12 mouse cellular contexts compared by ENCODE assay signal in the genomic region with DNA sequence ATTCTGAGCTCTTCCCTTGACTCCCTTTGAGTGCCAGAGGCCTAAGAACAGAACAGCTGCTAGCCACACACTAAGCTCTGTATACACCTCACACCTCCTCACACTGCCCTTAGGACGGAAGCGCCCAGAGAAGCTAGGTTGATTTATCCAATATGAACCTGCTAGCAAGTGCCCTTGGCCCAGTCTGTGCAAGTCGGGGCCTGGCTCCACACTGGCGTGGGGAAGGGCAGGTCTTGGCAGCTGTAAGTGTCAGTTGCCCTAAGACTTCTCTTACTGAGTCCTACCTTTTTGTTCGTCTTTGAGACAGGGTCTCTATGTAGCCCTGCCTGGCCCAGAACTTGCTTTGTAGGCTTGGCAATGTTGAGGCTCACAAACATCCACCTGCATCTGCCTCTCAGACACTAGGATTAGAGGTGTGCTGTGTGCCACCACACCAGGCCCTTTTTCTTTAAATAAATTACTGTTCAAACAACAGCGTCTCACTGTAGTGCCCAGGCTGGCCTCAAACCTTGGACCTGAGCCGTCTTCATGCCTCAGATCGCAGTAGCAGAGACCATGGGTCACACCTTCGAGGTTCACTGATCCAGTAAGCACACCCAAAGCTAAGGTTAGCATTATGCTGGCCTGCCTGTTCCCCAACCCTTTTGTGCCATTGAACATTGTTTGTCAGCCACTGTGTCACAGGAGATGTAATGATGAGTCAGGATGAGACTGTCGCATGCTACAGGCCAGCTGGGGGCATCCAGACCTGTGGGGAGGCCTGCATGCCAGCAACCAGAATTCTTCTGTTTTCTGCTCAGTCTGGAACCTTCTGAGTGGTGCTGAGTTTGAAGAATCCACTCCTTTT. TPM values are rescaled to one million over a fixed set of nuclear protein-coding genes. Genes with fewer than 3 reads are reported as not detected.
DNase-seq lines count a peak whose midpoint lies in the region; ATAC-seq and TF ChIP-seq lines count a peak whose summit lies in the region.
"Had no signal": no experiment of that assay in that cellular context is flagged by ENCODE, and none has a peak within 500 bp of the region (broad histone marks: within the 10 kb centered on the region; RNA-seq: fewer than 3 reads in every experiment).

No protein-coding gene starts in this region.

- no peak for TF ChIP-seq CTCF in spleen, adult 2 months (IDR thresholded peaks at IDR 0.05; ENCODE audit: extremely low read depth, insufficient read depth, insufficient read length, insufficient replicate concordance)

- H3K79me2 ChIP-seq in myocyte (ENCODE audit: control insufficient read depth, insufficient read depth): peaks cover 85% of the 10 kb centered on the region

- WGBS in hindbrain, embryonic 14.5 days: 91% methylated on average over 10 of the region's 10 CpGs
- WGBS in hindbrain, embryonic 10.5 days: 90% methylated on average over 10 of the region's 10 CpGs
- 84% methylated on average over 10 of the region's 10 CpGs for WGBS in spleen, adult 2 months

- no peak for DNase-seq in hindbrain, embryonic 14.5 days (ENCODE audit: low spot score)
- no peak for DNase-seq in hindbrain, embryonic 10.5 days (ENCODE audit: low spot score)
- DNase-seq in spleen, adult 2 months (ENCODE audit: low read depth in 1 of 2, low spot score in 2 of 2): no peak
- DNase-seq in spleen, postnatal 36 days (ENCODE audit: low spot score in 2 of 2): no peak
- peak; percentile 25 for DNase-seq in kidney, postnatal 10 days
- DNase-seq in testis, postnatal 10 days (ENCODE audit: low spot score): no peak
- DNase-seq: cerebellum, adult 18-20 months; gastrocnemius, postnatal 14 days; midbrain, embryonic 14.5 days had no signal

- ATAC-seq in hindbrain, embryonic 14.5 days (ENCODE audit: low FRiP score): no peak
- ATAC-seq in monocyte, adult 5-6 weeks (replicated peaks; ENCODE audit: insufficient number of reproducible peaks, low FRiP score, low TSS enrichment, poor library complexity, severe bottlenecking): no peak
- ATAC-seq: intestine, postnatal 0 days had no signal

- no peaks in the 10 kb centered on the region; the same call in 1 of the 2 replicates for H3K36me3 ChIP-seq in hindbrain, embryonic 14.5 days (replicated peaks; ENCODE audit: control insufficient read depth, insufficient read depth)
- peaks cover 35% of the 10 kb centered on the region for H3K36me3 ChIP-seq in hindbrain, embryonic 10.5 days
- no peaks in the 10 kb centered on the region for H3K36me3 ChIP-seq in spleen, adult 2 months (ENCODE audit: control insufficient read depth, insufficient read depth, low read length)
- H3K36me3 ChIP-seq in myocyte (ENCODE audit: control insufficient read depth, insufficient read depth): no peaks in the 10 kb centered on the region

- TF ChIP-seq POLR2A in spleen, adult 2 months (IDR thresholded peaks at IDR 0.05; ENCODE audit: low read depth, low read length): no peak
- TF ChIP-seq POLR2A in myocyte (IDR thresholded peaks at IDR 0.05; ENCODE audit: insufficient read length, low read depth): no peak

- H3K9me3 ChIP-seq in hindbrain, embryonic 14.5 days (ENCODE audit: control insufficient read depth, low read length): no peaks in the 10 kb centered on the region
- H3K9me3 ChIP-seq in hindbrain, embryonic 10.5 days: no peaks in the 10 kb centered on the region

- H3K27me3 ChIP-seq in hindbrain, embryonic 14.5 days (ENCODE audit: control insufficient read depth, insufficient read depth, low read length): no peaks in the 10 kb centered on the region
- H3K27me3 ChIP-seq in hindbrain, embryonic 10.5 days (ENCODE audit: insufficient read depth, poor library complexity, severe bottlenecking): no peaks in the 10 kb centered on the region
- H3K27me3 ChIP-seq in spleen, adult 2 months (ENCODE audit: control insufficient read depth, insufficient read depth, low read length): no peaks in the 10 kb centered on the region
- no peaks in the 10 kb centered on the region for H3K27me3 ChIP-seq in myocyte (ENCODE audit: control insufficient read depth, insufficient read depth, insufficient read length)

- H3K4me3 ChIP-seq in hindbrain, embryonic 14.5 days (replicated peaks; ENCODE audit: low read length): no peak overlapping the region
- H3K4me3 ChIP-seq in hindbrain, embryonic 10.5 days: no peak overlapping the region
- no peak overlapping the region for H3K4me3 ChIP-seq in spleen, adult 2 months (ENCODE audit: extremely low read depth, insufficient read depth, insufficient read length)
- no peak overlapping the region for H3K4me3 ChIP-seq in myocyte

- no peak overlapping the region for H3K27ac ChIP-seq in hindbrain, embryonic 14.5 days
- H3K27ac ChIP-seq in hindbrain, embryonic 10.5 days: no peak overlapping the region; the same call in 1 of the 2 replicates
- peak overlapping the region; percentile 62 for H3K27ac ChIP-seq in spleen, adult 2 months (ENCODE audit: insufficient read depth, low read length)

- H3K4me2 ChIP-seq in hindbrain, embryonic 14.5 days (replicated peaks): no peak overlapping the region
- H3K4me2 ChIP-seq in myocyte (ENCODE audit: low read depth): peak overlapping the region; percentile 18

- H3K4me1 ChIP-seq in hindbrain, embryonic 14.5 days (replicated peaks; ENCODE audit: control insufficient read depth, insufficient read depth, low read length): peaks cover 7% of the 10 kb centered on the region
- H3K4me1 ChIP-seq in hindbrain, embryonic 10.5 days (replicated peaks): peaks cover 14% of the 10 kb centered on the region
- peaks cover 27% of the 10 kb centered on the region; the same call in 1 of the 2 replicates for H3K4me1 ChIP-seq in spleen, adult 2 months (ENCODE audit: control insufficient read depth, insufficient read depth, insufficient read length)

- H3ac ChIP-seq in myocyte (ENCODE audit: control insufficient read depth, insufficient read length): no peak overlapping the region

- H3K9ac ChIP-seq in hindbrain, embryonic 14.5 days: 0 out of 2 replicates have a peak overlapping the region, but pooled peaks have one; percentile 11

TF ChIP-seq in myocyte, 11 proteins besides CTCF, POLR2A, EP300 and RAD21:
- no peak for TF ChIP-seq MAX (IDR thresholded peaks at IDR 0.05; ENCODE audit: low read depth)
- TF ChIP-seq MYOD1 (IDR thresholded peaks at IDR 0.05; ENCODE audit: control insufficient read depth in 1 of 3, insufficient read length in 2 of 3, low read depth in 2 of 3): peak in 1 of 3 experiments; percentile 24
- TF ChIP-seq TCF3 (IDR thresholded peaks at IDR 0.05; ENCODE audit: insufficient read length, low read depth): no peak
TF ChIP-seq in myocyte: peak in this region for 1.

RNA-seq across cellular contexts. Expression of a gene that starts 5.2 kb away (rescaled TPM):
- polyA plus RNA-seq in hindbrain, embryonic 14.5 days (2014; fragmentation: Nextera tagmentation; extraction: Ambion mirVana): 20.6 and 22.5 TPM in 2 replicates
- polyA plus RNA-seq in hindbrain, embryonic 10.5 days (2016; fragmentation: Nextera tagmentation; extraction: Ambion mirVana): 27.2 and 31.5 TPM in 2 replicates
- 29.9 and 32.4 TPM in 2 replicates for polyA plus RNA-seq in spleen, adult 2 months (2012; rRNA removed)
- 45.2 TPM for polyA plus RNA-seq in myocyte (2012; fragmentation: generic; extraction: Trizol)
- 29.6 to 41.9 TPM (median 30.0 TPM) in 3 replicates for total RNA-seq in monocyte, adult 5-6 weeks (2017)
